Mouse (Mus musculus) bone marrow, adult 2 months (tissue): ENCODE measurements around the gene Thap2.

Experiments
- CTCF ChIP-seq: fragments of 200-500 bp; IDR thresholded peaks from 2 replicates; pipeline ENCODE4 v1.5.1; 2011; ENCODE audit warnings: low read length, control low read depth; ENCODE audit not compliant: control insufficient read depth, insufficient read depth
- POLR2A ChIP-seq: fragments of 200-500 bp; IDR thresholded peaks from 2 replicates; pipeline ENCODE4 v1.6.1; 2011; ENCODE audit warnings: low read depth, mild to moderate bottlenecking, control low read depth, low read length, borderline replicate concordance; ENCODE audit not compliant: control insufficient read depth

DNA sequence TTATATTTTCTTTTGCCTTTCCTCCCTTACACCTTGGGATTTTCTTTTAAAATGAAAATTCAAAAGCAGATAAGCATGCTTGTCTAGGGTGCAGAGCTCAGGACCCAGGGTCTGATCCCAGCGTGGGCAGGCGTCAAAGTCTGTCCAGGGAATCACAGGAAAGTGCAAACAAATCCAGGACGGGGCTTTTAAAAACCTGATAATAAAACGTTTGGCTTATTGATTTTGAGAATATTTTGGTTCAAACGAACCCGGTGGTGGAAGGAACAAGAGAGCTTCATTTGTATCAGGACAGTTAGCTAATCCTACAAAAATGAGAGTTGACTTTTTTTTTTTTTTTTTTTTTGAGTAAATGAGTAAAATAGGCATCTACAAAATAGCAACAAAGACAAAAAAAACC lies 36.1 kb downstream of the Thap2 start:
- TF ChIP-seq CTCF (no peak), POLR2A (no peak)
